Mouse (Mus musculus) kidney, postnatal 0 days (tissue): ENCODE measurements around the gene Tex19.2. TPM values are rescaled to one million over a fixed set of nuclear protein-coding genes. Genes with fewer than 3 reads are reported as not detected.
"Not testable (repeated sequence)": the region's sequence is repeated elsewhere in the genome, so short reads cannot be mapped to it uniquely, and the experiment has no call there.

Experiments used
- ATAC-seq: fragments of 200-750 bp; cut with Nextera tagmentation; replicated peaks from 2 replicates; pipeline ENCODE4 v1.8.0; 2017; ENCODE audit warnings: low read depth, moderate number of reproducible peaks, moderate TSS enrichment, moderate library complexity; ENCODE audit not compliant: low FRiP score
- DNase-seq: peaks from one replicate; pipeline ENCODE4 v3.0.0-alpha.2; 2016; ENCODE audit warnings: low spot score
- H3K27ac ChIP-seq: fragments of 300-500 bp; sonication (generic); 2 replicates; pipeline ENCODE4 v1.5.1; 2014; ENCODE audit warnings: mild to moderate bottlenecking
- H3K27me3 ChIP-seq: fragments of 300-500 bp; sonication (generic); 2 replicates; pipeline ENCODE4 v1.6.1; 2014; ENCODE audit warnings: low read length, mixed read lengths; ENCODE audit not compliant: insufficient read depth
- H3K36me3 ChIP-seq: fragments of 300-500 bp; sonication (generic); 2 replicates; pipeline ENCODE4 v1.6.1; 2014; ENCODE audit warnings: low read length, mixed read lengths; ENCODE audit not compliant: insufficient read depth
- H3K4me1 ChIP-seq: fragments of 300-500 bp; sonication (generic); replicated peaks from 2 replicates; pipeline ENCODE4 v1.6.1; 2014; ENCODE audit warnings: antibody characterized with exemption, low read length, mixed read lengths; ENCODE audit not compliant: insufficient read depth
- H3K4me2 ChIP-seq: fragments of 300-500 bp; sonication (generic); 2 replicates; pipeline ENCODE4 v1.6.1; 2014; ENCODE audit warnings: mild to moderate bottlenecking, low read length, moderate library complexity, mixed read lengths
- H3K4me3 ChIP-seq: fragments of 300-500 bp; sonication (generic); replicated peaks from 2 replicates; pipeline ENCODE4 v1.5.1; 2014; ENCODE audit warnings: low read depth, low read length
- H3K9ac ChIP-seq: fragments of 300-500 bp; sonication (generic); 2 replicates; pipeline ENCODE4 v1.6.1; 2014; ENCODE audit warnings: low read depth, low read length
- H3K9me3 ChIP-seq: fragments of 300-500 bp; sonication (generic); replicated peaks from 2 replicates; pipeline ENCODE4 v1.6.1; 2016; ENCODE audit warnings: low read length, inconsistent platforms, mixed read lengths
- CTCF ChIP-seq: IDR thresholded peaks from 2 replicates; pipeline ENCODE4 v1.5.1; 2016; ENCODE audit warnings: antibody characterized with exemption, low read depth, mild to moderate bottlenecking, moderate library complexity
- WGBS: fragments of 180-500 bp; shearing (Covaris S2); extraction: QIAGEN DNeasy Blood & Tissue Kit; methylation state at CpG from one replicate; pipeline ENCODE4 v1.1.7; 2014; 5-methylcytosine and 5-hydroxymethylcytosine counted together
- polyA plus RNA-seq: library from polyadenylated mRNA; unstranded; fragments of >200 nt; fragmentation: Nextera tagmentation; extraction: Ambion mirVana; gene quantifications from 2 replicates; pipeline ENCODE4 v1.2.1, GENCODE M21; 2015

Gene Tex19.2
- polyA plus RNA-seq, 1 experiment from 2014 or later = 0.05 TPM

- TF ChIP-seq CTCF = no peak
- Histone ChIP-seq H3K4me1 (peaks cover 4% of the 10 kb centered on the region; the same call in 1 of the 2 replicates), H3K27me3 (no peaks in the 10 kb centered on the region), H3K9me3 (no peaks in the 10 kb centered on the region), H3K27ac (no peak overlapping the region), H3K36me3 (no peaks in the 10 kb centered on the region), H3K4me2 (no peak overlapping the region), H3K4me3 (no peak overlapping the region), H3K9ac (no peak overlapping the region)
- no peak for ATAC-seq
- DNase-seq = peak; percentile 50
- 48% methylated on average over 9 of the region's 9 CpGs for WGBS
Observed at GRCm38 (mm10) chr11:121108061-121108460, 10.4 kb downstream of the Tex19.2 start.

GRCm38 (mm10) chr11:121107242-121107641 lies 11.2 kb downstream of the Tex19.2 start:
- H3K9me3 ChIP-seq, ATAC-seq, H3K9ac ChIP-seq, DNase-seq, H3K36me3 ChIP-seq, H3K27ac ChIP-seq, H3K4me2 ChIP-seq, H3K27me3 ChIP-seq, H3K4me3 ChIP-seq, H3K4me1 ChIP-seq: not testable (repeated sequence)
- 81% methylated on average over 1 of the region's 1 CpGs for WGBS

GRCm38 (mm10) chr11:121101124-121101805 lies 17.2 kb downstream of the Tex19.2 start:
- no peaks in the 10 kb centered on the region for H3K27me3 ChIP-seq
- H3K4me2 ChIP-seq = no peak overlapping the region
- H3K9ac ChIP-seq = no peak overlapping the region
- H3K9me3 ChIP-seq = no peaks in the 10 kb centered on the region
- WGBS = 64% methylated on average over 4 of the region's 4 CpGs
- peak overlapping the region; percentile 66; the same call in 1 of the 2 replicates for H3K27ac ChIP-seq
- H3K36me3 ChIP-seq = no peaks in the 10 kb centered on the region
- TF ChIP-seq CTCF = no peak
- H3K4me3 ChIP-seq = no peak overlapping the region
- no peak for DNase-seq
- H3K4me1 ChIP-seq = 0 out of 2 replicates have a peak, but pooled peaks cover 6% of the 10 kb centered on the region
- no peak for ATAC-seq

GRCm38 (mm10) chr11:121100692-121101091 lies 17.8 kb downstream of the Tex19.2 start:
- no peak for TF ChIP-seq CTCF
- Histone ChIP-seq H3K27me3 (no peaks in the 10 kb centered on the region), H3K4me3 (no peak overlapping the region), H3K27ac (peak overlapping the region; percentile 66; the same call in 1 of the 2 replicates), H3K4me1 (0 out of 2 replicates have a peak, but pooled peaks cover 6% of the 10 kb centered on the region), H3K9me3 (no peaks in the 10 kb centered on the region), H3K9ac (no peak overlapping the region), H3K4me2 (no peak overlapping the region), H3K36me3 (no peaks in the 10 kb centered on the region)
- DNase-seq (peak; percentile 64), ATAC-seq (peak; percentile 74; the same call in 1 of the 2 replicates)
- WGBS = 15% methylated on average over 7 of the region's 7 CpGs

- H3K9ac ChIP-seq = no peak overlapping the region
- H3K27me3 ChIP-seq = no peaks in the 10 kb centered on the region
- H3K9me3 ChIP-seq = no peaks in the 10 kb centered on the region
- H3K4me1 ChIP-seq = 0 out of 2 replicates have a peak, but pooled peaks cover 6% of the 10 kb centered on the region
- no peak for TF ChIP-seq CTCF
- ATAC-seq (no peak), DNase-seq (no peak)
- H3K4me2 ChIP-seq = no peak overlapping the region
- H3K36me3 ChIP-seq = no peaks in the 10 kb centered on the region
- H3K4me3 ChIP-seq = no peak overlapping the region
- WGBS = 50% methylated on average over 7 of the region's 7 CpGs
- no peak overlapping the region for H3K27ac ChIP-seq
Observed at GRCm38 (mm10) chr11:121099762-121100161, 18.7 kb downstream of the Tex19.2 start.

GRCm38 (mm10) chr11:121092606-121093585 lies 25.6 kb downstream of the Tex19.2 start:
- Histone ChIP-seq H3K9ac (no peak overlapping the region), H3K4me2 (no peak overlapping the region), H3K27ac (no peak overlapping the region), H3K4me3 (no peak overlapping the region), H3K36me3 (no peaks in the 10 kb centered on the region), H3K9me3 (no peaks in the 10 kb centered on the region), H3K4me1 (no peaks in the 10 kb centered on the region), H3K27me3 (no peaks in the 10 kb centered on the region)
- no peak for DNase-seq
- no peak for ATAC-seq
- no peak for TF ChIP-seq CTCF
- WGBS = 90% methylated on average over 14 of the region's 14 CpGs
